Mouse (Mus musculus) bone marrow macrophage, adult 2 months (primary cell): ENCODE measurements at regions not wholly inside any gene's neighbourhood (a gene's known extent, or its start where the extent isn't known, plus 50 kb on each side); places are given as distances from the start of the nearest gene placed in this dataset.

ENCODE experiments used
- H3K27ac ChIP-seq: 2 replicates; pipeline ENCODE4 v1.5.1; 2012; ENCODE audit warnings: low read depth, low read length; ENCODE audit not compliant: insufficient read depth
- H3K4me1 ChIP-seq: 2 replicates; pipeline ENCODE4 v1.6.1; 2012; ENCODE audit warnings: low read length; ENCODE audit not compliant: control insufficient read depth, insufficient read depth
- H3K4me3 ChIP-seq: 2 replicates; pipeline ENCODE4 v1.5.1; 2012; ENCODE audit warnings: mild to moderate bottlenecking, low read length, moderate library complexity; ENCODE audit not compliant: insufficient read depth
- CTCF ChIP-seq: IDR thresholded peaks from 2 replicates; pipeline ENCODE4 v1.5.1; 2012; ENCODE audit warnings: low read depth, mild to moderate bottlenecking, low read length, moderate library complexity
- POLR2A ChIP-seq: IDR thresholded peaks from 2 replicates; pipeline ENCODE4 v1.6.1; 2012; ENCODE audit warnings: mild to moderate bottlenecking, low read depth, low read length, borderline replicate concordance

- H3K27ac ChIP-seq, result no peak overlapping the region
- no peaks in the 10 kb centered on the region for H3K4me1 ChIP-seq
- no peak overlapping the region for H3K4me3 ChIP-seq
- TF ChIP-seq POLR2A (no peak), CTCF (no peak)
Observed at GRCm38 (mm10) chr11:114552176-114552575, 116.1 kb upstream of the Rpl38 start.

DNA sequence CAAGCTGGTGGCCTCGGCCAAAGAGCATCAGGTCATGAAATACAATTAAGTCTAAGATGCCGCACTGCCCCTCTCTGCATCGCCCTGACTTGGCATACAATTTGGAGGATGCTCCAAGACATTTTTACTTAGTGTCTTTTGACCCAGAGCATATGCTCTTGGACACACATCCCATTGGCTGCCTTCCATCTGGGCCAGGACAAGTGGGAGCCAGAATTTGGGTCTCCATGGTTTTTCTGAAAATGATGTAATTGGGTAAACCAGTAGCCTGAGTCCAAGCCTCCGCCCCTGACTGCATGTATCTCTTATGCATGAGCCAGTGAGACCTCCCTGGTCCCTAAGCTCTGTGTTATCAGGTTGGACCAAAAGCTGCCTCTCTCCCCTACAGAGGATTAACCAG lies 117.1 kb upstream of the Rpl38 start:
- no peak for TF ChIP-seq CTCF
- no peak for TF ChIP-seq POLR2A
- Histone ChIP-seq H3K27ac (no peak overlapping the region), H3K4me3 (no peak overlapping the region), H3K4me1 (no peaks in the 10 kb centered on the region)

GRCm38 (mm10) chr11:114548658-114549057 lies 119.7 kb upstream of the Rpl38 start:
- no peaks in the 10 kb centered on the region for H3K4me1 ChIP-seq
- no peak overlapping the region for H3K4me3 ChIP-seq
- TF ChIP-seq POLR2A, result no peak
- no peak for TF ChIP-seq CTCF
- H3K27ac ChIP-seq, result no peak overlapping the region

DNA sequence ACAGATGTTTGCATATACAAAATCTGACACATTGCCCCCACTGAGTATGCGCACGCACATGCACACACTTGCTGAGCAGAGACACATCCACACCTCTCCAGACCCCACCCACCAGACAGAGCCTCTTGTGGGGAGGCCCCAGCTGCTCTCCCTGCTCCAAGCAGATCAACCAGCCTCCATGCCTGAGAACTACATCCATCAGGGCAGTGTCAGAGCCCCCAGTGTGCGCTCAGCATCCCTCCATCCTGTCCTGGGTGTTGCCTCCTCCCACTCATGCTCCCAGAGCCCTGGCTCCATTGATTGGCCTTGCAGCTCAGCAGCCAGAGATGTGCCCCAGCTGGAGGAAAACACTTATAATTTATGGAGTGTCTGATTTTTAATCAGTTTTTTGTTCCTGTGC lies 124.1 kb upstream of the Rpl38 start:
- no peaks in the 10 kb centered on the region for H3K4me1 ChIP-seq

GRCm38 (mm10) chr11:114542167-114542566 lies 126.2 kb upstream of the Rpl38 start:
- no peak overlapping the region for H3K4me3 ChIP-seq
- H3K27ac ChIP-seq, result no peak overlapping the region
- H3K4me1 ChIP-seq, result no peaks in the 10 kb centered on the region
- no peak for TF ChIP-seq POLR2A
- TF ChIP-seq CTCF, result no peak

More for the DNA sequence above, 124.1 kb upstream of the Rpl38 start:
- Histone ChIP-seq H3K27ac (no peak overlapping the region), H3K4me3 (no peak overlapping the region)
- TF ChIP-seq CTCF (no peak), POLR2A (no peak)

DNA sequence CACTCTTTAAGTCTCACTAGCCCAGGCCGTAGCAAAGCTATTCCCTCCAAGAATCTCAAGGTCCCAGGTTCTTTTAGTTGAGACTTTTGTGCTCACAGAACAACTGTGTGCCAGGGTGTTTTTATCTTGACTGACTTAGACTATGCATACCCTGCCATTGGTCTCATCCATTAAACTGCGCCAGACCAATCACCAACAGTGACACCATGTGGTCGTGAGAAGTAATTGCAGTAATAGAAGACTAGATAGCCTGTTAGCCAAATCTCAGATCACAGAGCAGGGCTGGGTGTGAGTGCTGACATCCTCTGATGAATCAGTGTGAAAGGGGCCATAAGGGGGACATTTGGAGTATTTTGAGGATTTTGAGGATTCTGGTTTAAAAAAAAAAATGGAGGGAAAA lies 127.8 kb upstream of the Rpl38 start:
- TF ChIP-seq POLR2A (no peak), CTCF (no peak)
- no peak overlapping the region for H3K4me3 ChIP-seq
- no peak overlapping the region for H3K27ac ChIP-seq
- no peaks in the 10 kb centered on the region for H3K4me1 ChIP-seq

DNA sequence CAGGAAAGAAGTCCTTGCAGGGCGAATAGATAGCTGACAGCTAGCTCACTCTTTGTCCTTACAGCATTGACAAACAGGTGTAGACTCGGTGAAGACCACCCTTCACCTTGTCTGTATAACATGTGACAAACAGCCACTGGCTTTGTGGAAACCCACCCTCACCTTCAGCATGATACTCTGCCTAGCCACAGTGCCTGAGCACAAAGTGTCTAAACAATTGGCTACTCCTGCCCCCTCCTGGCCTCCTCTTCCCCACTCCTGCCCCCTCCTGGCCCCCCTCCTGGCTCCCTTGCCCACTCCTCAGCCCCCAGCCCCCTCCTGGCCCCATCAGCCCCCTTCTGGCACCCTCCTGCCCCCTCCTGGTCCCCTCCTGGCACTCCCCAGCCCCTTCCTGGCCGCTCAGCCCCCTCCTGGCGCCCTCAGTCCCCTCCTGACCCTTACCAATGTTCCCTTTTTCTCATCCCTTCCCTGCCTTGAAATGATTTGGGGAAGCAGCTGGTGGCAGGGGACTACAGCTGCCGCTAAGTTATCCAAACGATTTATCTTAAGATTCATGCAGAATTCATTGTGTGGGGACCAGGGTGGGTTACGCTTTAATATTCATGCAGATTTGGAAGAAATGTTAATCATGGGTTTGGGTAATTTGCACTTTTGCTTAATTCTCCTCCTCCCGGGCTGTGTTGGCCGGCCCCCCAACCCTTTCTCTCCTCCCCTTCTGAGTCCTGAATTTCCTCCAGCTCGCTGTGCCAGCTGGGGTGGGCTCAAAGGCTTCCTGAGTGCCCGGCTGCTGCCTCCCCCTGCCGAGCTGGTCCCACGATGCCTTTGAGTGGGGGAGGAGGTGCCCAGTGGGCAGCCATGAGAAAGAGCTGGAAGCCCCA lies 131.5 kb upstream of the Rpl38 start:
- TF ChIP-seq CTCF (no peak), POLR2A (no peak)
- H3K27ac ChIP-seq, result no peak overlapping the region
- H3K4me3 ChIP-seq, result no peak overlapping the region
- no peaks in the 10 kb centered on the region for H3K4me1 ChIP-seq

DNA sequence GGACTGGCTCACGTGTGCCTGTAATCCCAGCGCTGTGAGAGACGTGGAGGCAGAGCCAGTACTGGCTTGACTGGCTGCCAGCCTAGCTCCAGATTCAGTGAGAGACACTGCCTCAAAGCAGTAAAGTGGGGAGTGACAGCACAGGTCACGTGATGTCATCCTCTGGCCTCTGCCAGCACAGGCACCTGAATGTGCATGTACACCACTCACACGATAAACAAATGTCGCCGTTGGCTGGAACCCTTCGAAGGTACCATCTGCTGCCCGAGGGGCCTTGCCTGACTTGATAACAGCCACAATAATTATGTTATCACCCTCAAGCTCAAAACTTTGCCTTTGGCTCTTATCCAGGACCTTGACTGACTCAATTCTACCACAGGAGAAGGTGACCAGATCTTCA lies 132.4 kb upstream of the Rpl38 start:
- Histone ChIP-seq H3K4me3 (no peak overlapping the region), H3K27ac (no peak overlapping the region), H3K4me1 (no peaks in the 10 kb centered on the region)
- TF ChIP-seq CTCF (no peak), POLR2A (no peak)

DNA sequence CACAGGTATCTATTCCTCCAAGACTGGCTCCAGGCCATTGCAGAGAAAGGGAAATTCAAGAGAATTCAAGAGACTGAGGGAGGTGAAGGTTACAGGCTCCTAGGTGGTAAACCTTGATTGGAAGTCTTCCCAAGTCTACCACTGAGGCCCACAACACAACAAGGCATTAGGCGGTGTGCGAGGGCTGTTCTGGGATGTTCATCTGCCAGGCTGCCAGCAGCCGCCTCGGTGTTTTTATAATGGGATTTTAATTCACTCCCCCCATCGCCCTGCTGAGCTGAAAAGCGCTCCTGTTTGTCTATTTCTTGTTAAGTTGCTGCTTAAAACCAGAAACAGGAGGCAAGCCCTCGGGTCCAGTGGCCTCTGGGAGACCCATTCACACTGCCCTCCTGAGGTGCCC lies 133.9 kb upstream of the Rpl38 start:
- TF ChIP-seq CTCF, result no peak
- TF ChIP-seq POLR2A, result no peak
- H3K4me1 ChIP-seq, result no peaks in the 10 kb centered on the region
- no peak overlapping the region for H3K4me3 ChIP-seq
- no peak overlapping the region for H3K27ac ChIP-seq

DNA sequence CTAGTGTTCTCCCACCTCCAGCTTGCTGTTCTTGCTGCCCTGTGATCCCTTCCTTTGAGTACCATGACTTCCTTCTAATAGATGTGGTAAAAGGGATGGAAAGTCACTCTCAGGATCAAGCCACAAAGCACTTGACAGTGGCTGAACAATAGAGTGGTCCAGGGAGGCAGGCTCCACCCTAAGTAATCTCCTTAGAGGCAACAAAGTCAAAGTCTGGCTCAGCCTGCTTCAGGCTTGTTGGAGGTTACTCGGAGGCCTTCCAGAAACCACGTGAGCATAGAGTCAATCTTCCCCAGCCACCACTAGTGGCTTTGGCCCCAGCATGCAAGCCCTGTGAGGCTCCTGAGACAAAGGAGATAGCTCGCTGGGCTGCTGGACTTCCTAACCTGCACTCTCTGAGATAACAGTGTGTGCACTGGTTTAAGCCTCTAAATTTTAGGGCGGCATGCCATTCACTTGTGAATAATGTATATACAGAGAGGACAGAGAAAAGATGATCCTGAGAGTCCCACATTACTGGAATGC lies 137.0 kb upstream of the Rpl38 start:
- H3K4me1 ChIP-seq, result no peaks in the 10 kb centered on the region
- H3K4me3 ChIP-seq, result no peak overlapping the region
- H3K27ac ChIP-seq, result no peak overlapping the region
- TF ChIP-seq CTCF (no peak), POLR2A (no peak)
